Mouse (Mus musculus) lung, embryonic 15.5 days (tissue): Measurements from ENCODE around the gene Lgals3bp. TPM values are rescaled to one million over a fixed set of nuclear protein-coding genes. Genes with fewer than 3 reads are reported as not detected.
A peak's percentile ranks its signal among the peaks of the same experiment; 100 is the strongest.

Experiments used
- ATAC-seq: fragments of 200-750 bp; cut with Nextera tagmentation; 2 replicates; pipeline ENCODE4 v1.8.0; 2017; ENCODE audit warnings: moderate number of reproducible peaks, borderline replicate concordance; ENCODE audit not compliant: low FRiP score, low TSS enrichment; ENCODE audit errors: extremely low read depth
- H3K27ac ChIP-seq: fragments of 300-500 bp; sonication (generic); 2 replicates; pipeline ENCODE4 v1.5.1; 2015; ENCODE audit warnings: moderate library complexity, mild to moderate bottlenecking, inconsistent platforms
- H3K27me3 ChIP-seq: fragments of 300-500 bp; sonication (generic); 2 replicates; pipeline ENCODE4 v1.6.1; 2015; ENCODE audit warnings: inconsistent platforms
- H3K36me3 ChIP-seq: fragments of 300-500 bp; sonication (generic); 2 replicates; pipeline ENCODE4 v1.6.1; 2015; ENCODE audit warnings: inconsistent platforms
- H3K4me1 ChIP-seq: fragments of 300-500 bp; sonication (generic); 2 replicates; pipeline ENCODE4 v1.6.1; 2015; ENCODE audit warnings: inconsistent platforms
- H3K4me2 ChIP-seq: fragments of 300-500 bp; sonication (generic); 2 replicates; pipeline ENCODE4 v1.6.1; 2015; ENCODE audit warnings: inconsistent platforms, mild to moderate bottlenecking, moderate library complexity
- H3K4me3 ChIP-seq: fragments of 300-500 bp; sonication (generic); 2 replicates; pipeline ENCODE4 v1.5.1; 2015; ENCODE audit warnings: mild to moderate bottlenecking, inconsistent platforms
- H3K9ac ChIP-seq: fragments of 300-500 bp; sonication (generic); 2 replicates; pipeline ENCODE4 v1.6.1; 2015; ENCODE audit warnings: inconsistent platforms
- H3K9me3 ChIP-seq: fragments of 300-500 bp; sonication (generic); 2 replicates; pipeline ENCODE4 v1.6.1; 2016; ENCODE audit warnings: inconsistent platforms
- WGBS: fragments of 180-500 bp; shearing (Covaris S2); methylation state at CpG from one replicate; pipeline ENCODE4 v1.1.7; 2015; 5-methylcytosine and 5-hydroxymethylcytosine counted together
- polyA plus RNA-seq: library from polyadenylated mRNA; unstranded; fragments of >200 nt; fragmentation: Nextera tagmentation; extraction: Ambion mirVana; gene quantifications from 2 replicates; pipeline ENCODE4 v1.2.1, GENCODE M21; 2015

The Lgals3bp gene
- polyA plus RNA-seq: 4.9 and 6.9 TPM in 2 replicates

GRCm38 (mm10) chr11:118401760-118402280, at the start of gene Lgals3bp:
Gene Lgals3bp (minus strand): TSS chr11:118402092.
- H3K4me2 ChIP-seq: no peak within 1 kb of the TSS

DNA sequence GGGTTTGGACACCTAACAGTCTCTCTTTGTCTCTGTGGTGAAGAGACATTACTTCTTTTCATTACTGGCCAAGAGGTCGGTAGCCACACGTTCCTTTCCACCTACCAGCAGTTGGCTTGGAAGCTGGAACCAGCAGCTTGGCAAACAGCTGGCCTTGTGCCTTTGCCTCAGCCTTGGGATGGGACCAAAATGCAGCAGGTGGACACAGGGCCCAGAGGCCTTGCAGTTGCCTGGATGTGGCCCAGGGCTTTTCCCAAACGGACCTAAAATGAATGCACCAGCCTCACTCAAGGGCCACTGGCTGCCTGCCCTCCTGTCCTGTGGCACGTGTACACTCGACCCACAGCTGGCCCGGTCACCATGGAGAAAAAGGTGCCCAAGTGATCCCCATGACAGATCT, 49.3 kb upstream of the Lgals3bp start:
- ATAC-seq: no peak
- 76% methylated on average over 6 of the region's 6 CpGs for WGBS
- Histone ChIP-seq H3K9ac (no peak overlapping the region), H3K4me2 (no peak overlapping the region), H3K4me3 (no peak overlapping the region), H3K36me3 (no peaks in the 10 kb centered on the region), H3K27ac (no peak overlapping the region), H3K27me3 (no peaks in the 10 kb centered on the region), H3K4me1 (no peaks in the 10 kb centered on the region), H3K9me3 (no peaks in the 10 kb centered on the region)

More at GRCm38 (mm10) chr11:118401760-118402280, at the start of gene Lgals3bp:
- Histone ChIP-seq H3K4me3 (no peak within 1 kb of the TSS), H3K36me3 (peaks cover 10% of the 10 kb centered on the region; the same call in 1 of the 2 replicates), H3K9me3 (no peaks in the 10 kb centered on the region), H3K4me1 (peaks cover 10% of the 10 kb centered on the region), H3K27ac (peak within 1 kb of the TSS; percentile 13; the same call in 1 of the 2 replicates), H3K9ac (no peak within 1 kb of the TSS), H3K27me3 (no peaks in the 10 kb centered on the region)
- 44% methylated on average over 7 of the region's 7 CpGs for WGBS
- 0 out of 2 replicates have a peak, but pooled peaks have one; percentile 29 for ATAC-seq

DNA sequence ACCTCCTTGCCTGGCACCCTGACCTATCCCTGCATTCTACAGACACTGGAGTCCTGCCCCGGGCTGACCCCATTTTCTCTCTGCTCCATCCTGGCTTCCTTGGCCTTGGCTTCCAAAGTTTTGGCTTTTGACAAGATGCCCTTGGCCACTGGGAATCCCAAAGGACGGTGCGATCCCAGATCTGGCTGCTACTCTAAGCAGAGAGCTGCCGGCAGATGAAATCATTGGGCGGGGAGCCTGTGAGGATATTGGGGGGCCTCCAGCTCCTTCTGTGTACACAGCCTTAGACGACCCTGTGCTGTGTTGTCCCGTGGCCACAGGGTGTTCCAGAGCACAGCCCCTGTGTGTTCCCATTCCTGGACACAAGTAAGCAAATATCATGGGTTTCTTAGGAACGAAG, 46.5 kb upstream of the Lgals3bp start:
- no peak overlapping the region for H3K4me2 ChIP-seq
- no peaks in the 10 kb centered on the region for H3K4me1 ChIP-seq
- H3K9ac ChIP-seq: no peak overlapping the region
- WGBS: 74% methylated on average over 8 of the region's 8 CpGs
- H3K27me3 ChIP-seq: no peaks in the 10 kb centered on the region
- H3K4me3 ChIP-seq: no peak overlapping the region
- no peak overlapping the region for H3K27ac ChIP-seq
- H3K9me3 ChIP-seq: no peaks in the 10 kb centered on the region
- no peak for ATAC-seq
- H3K36me3 ChIP-seq: no peaks in the 10 kb centered on the region

DNA sequence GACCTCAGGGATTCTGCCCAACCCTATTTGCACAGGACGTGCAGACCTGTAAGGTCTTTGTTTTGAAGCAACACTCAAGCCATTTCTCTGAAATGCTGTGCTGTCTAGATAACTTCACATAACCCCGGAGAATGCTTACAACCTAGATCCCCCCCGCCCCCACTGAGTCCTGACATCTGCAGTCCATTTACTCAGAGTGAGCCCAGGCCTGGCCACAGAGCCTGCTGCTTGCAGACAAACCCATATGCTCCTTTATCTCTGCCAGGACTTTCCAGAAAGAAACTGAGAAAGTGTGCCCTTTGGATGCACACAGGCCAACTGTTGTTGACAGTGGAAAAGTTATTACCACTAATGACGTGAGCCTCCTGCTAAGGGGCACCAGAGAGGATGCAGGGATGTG, 45.5 kb upstream of the Lgals3bp start:
- H3K9ac ChIP-seq: no peak overlapping the region
- no peaks in the 10 kb centered on the region for H3K27me3 ChIP-seq
- H3K27ac ChIP-seq: no peak overlapping the region
- no peak overlapping the region for H3K4me2 ChIP-seq
- no peak overlapping the region for H3K4me3 ChIP-seq
- H3K36me3 ChIP-seq: no peaks in the 10 kb centered on the region
- H3K4me1 ChIP-seq: peaks cover 6% of the 10 kb centered on the region
- 55% methylated on average over 4 of the region's 4 CpGs for WGBS
- ATAC-seq: no peak
- no peaks in the 10 kb centered on the region for H3K9me3 ChIP-seq

DNA sequence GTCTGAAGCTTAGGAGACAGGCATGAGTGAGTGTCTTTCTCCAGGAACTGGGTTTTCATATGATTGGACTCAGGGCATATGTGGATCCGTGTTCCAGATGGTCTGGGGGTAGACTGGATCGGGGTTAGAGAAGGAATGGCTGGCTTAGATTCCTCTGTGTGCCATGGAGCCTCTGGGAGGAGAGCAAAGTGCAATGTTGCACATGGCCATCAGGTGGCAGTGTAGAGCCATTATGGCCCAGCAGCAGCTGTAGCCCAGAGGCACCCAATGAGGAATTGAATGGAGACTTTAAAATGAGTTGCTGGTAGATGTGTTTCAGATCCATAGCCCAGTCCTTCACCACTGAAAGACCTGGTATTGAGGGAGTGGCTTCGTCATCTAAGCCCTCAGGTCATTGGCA, 44.0 kb upstream of the Lgals3bp start:
- Histone ChIP-seq H3K36me3 (no peaks in the 10 kb centered on the region), H3K27me3 (no peaks in the 10 kb centered on the region), H3K27ac (no peak overlapping the region), H3K4me3 (no peak overlapping the region), H3K4me1 (peaks cover 6% of the 10 kb centered on the region), H3K4me2 (no peak overlapping the region), H3K9ac (no peak overlapping the region), H3K9me3 (no peaks in the 10 kb centered on the region)
- WGBS: 10% methylated on average over 3 of the region's 3 CpGs
- 0 out of 2 replicates have a peak, but pooled peaks have one; percentile 47 for ATAC-seq

DNA sequence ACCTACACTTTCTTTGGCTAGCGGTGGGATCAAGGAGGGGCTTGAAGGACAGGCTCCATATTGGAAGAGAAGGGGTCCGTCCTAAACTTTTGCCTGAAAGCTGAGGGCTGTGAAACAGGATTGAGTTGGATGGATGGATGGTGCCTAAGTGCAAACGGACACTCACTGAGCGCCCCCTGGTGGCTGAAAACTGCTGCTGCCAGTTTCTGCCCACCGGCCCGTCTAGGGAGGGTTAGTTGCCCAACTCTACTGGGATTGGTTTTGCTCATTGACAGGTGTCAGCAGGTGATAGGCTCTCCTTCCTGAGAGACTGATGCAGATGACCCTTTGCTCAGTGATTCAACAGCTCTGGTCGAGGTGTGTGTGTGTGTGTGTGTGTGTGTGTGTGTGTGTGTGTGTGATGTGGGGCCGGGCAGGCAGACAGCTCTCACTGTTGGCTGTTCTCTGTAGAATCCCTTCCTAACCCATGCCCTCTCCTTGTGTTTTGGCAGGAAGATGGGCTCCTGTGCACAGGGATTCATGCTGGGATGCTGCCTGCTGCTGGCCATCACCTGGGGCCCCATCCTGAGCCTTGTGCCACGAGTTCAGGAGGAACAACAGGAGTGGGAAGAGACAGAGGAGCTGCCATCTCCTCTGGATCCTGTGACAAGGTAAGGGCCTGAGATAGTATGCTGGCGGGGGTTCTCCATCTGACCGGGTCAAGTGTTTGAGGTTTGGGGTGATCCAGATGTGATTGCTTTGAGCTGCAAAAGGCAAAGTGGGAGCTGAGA, 41.5 kb upstream of the Lgals3bp start:
- Histone ChIP-seq H3K9me3 (no peaks in the 10 kb centered on the region), H3K4me3 (no peak overlapping the region), H3K27ac (no peak overlapping the region), H3K27me3 (no peaks in the 10 kb centered on the region), H3K36me3 (no peaks in the 10 kb centered on the region), H3K9ac (no peak overlapping the region), H3K4me1 (peaks cover 17% of the 10 kb centered on the region), H3K4me2 (no peak overlapping the region)
- 29% methylated on average over 11 of the region's 11 CpGs for WGBS
- peak; percentile 33; the same call in 1 of the 2 replicates for ATAC-seq

- Histone ChIP-seq H3K27ac (no peak overlapping the region), H3K36me3 (no peaks in the 10 kb centered on the region), H3K27me3 (no peaks in the 10 kb centered on the region), H3K4me3 (no peak overlapping the region), H3K9ac (no peak overlapping the region), H3K9me3 (no peaks in the 10 kb centered on the region), H3K4me2 (no peak overlapping the region), H3K4me1 (peaks cover 20% of the 10 kb centered on the region)
- 0 out of 2 replicates have a peak, but pooled peaks have one; percentile 2 for ATAC-seq
- 38% methylated on average over 13 of the region's 13 CpGs for WGBS
Measured at GRCm38 (mm10) chr11:118442691-118443090, 40.8 kb upstream of the Lgals3bp start.

DNA sequence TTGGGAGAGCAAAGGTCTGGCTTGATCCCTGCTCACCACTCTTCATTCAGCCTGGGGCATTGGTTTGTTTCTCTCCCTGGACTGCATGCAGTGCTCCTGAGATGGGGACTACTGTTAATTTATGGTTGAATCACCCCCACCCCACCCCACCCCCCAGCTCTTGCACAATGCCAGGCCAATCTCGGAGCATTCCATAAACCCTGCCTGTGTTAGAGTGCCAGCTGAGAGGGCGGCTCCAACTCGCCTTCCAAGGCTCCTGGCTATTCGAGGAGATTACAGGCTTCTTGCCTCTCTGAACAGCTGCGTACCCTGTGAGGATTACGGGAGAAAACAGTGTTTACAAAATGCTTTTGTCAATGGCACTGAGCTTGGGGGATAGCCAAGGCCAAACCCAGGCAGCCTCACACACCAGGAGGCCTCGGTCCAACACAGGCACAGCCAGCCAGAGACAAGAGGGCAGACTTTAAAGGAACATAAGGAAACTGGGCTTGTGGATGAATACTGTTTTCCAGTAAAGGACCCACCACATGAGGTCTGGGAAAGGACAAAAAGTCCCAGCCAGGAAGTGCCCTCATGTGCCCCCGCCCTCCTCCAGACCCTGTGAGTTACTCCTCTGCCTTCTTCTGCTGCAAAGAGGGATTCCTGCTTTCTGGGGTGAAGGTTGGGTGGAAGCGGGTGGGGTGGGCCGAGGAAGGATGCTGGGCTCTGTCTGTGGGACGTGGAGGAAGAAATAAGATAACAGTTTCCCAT, 36.9 kb upstream of the Lgals3bp start:
- no peaks in the 10 kb centered on the region for H3K9me3 ChIP-seq
- ATAC-seq: peak; percentile 24; the same call in 1 of the 2 replicates
- 28% methylated on average over 11 of the region's 11 CpGs for WGBS
- H3K27ac ChIP-seq: peak overlapping the region; percentile 45
- peaks cover 30% of the 10 kb centered on the region for H3K4me1 ChIP-seq
- H3K27me3 ChIP-seq: no peaks in the 10 kb centered on the region
- no peak overlapping the region for H3K9ac ChIP-seq
- H3K36me3 ChIP-seq: no peaks in the 10 kb centered on the region
- H3K4me2 ChIP-seq: no peak overlapping the region
- H3K4me3 ChIP-seq: no peak overlapping the region

DNA sequence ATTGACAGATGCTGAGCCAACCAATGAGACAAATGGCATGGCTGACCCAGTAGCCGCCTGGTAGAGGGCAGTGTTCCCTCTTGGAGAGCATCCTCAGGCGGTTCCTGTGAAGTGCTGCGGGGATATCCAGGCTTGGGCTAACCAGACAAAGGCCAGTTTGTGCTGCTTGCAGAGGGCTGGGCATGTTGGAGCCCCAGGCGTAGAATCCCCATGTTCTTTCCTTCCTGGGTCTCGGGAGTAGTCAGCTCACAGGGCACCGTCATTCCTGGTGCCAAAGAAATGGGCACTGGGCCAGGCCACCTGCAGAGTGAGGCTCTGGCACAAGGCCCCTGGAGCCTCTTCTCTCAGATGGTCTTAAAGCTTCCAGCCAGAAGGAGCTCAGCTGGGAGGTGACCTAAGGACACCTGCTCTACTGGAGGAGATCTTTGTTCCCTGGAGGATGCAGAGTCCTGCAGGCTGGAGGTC, 34.6 kb upstream of the Lgals3bp start:
- Histone ChIP-seq H3K9ac (no peak overlapping the region), H3K36me3 (no peaks in the 10 kb centered on the region), H3K4me3 (no peak overlapping the region), H3K4me1 (peaks cover 39% of the 10 kb centered on the region), H3K27ac (no peak overlapping the region), H3K27me3 (no peaks in the 10 kb centered on the region), H3K4me2 (no peak overlapping the region), H3K9me3 (no peaks in the 10 kb centered on the region)
- WGBS: 31% methylated on average over 6 of the region's 6 CpGs
- ATAC-seq: 0 out of 2 replicates have a peak, but pooled peaks have one; percentile 2

DNA sequence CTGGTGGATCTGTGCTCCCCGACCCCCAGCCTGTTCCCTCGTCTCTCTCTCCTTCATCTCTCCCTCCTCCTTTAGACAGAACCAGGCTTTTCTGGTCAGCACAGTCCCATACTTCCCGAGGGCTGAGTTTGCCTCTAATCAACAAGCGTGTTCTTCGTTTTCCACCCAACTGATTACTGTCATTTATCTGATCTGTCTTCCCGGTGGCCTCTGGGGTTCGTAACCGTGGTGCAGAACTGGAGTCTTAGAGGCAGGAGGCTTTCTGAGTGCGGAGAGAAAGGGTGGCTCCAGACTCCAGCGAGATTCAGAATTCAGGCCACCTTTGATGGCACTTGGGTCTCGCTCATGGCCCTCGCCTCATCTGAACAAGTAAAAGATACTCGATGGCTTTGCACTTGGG, 32.2 kb upstream of the Lgals3bp start:
- 36% methylated on average over 13 of the region's 13 CpGs for WGBS
- ATAC-seq: no peak

DNA sequence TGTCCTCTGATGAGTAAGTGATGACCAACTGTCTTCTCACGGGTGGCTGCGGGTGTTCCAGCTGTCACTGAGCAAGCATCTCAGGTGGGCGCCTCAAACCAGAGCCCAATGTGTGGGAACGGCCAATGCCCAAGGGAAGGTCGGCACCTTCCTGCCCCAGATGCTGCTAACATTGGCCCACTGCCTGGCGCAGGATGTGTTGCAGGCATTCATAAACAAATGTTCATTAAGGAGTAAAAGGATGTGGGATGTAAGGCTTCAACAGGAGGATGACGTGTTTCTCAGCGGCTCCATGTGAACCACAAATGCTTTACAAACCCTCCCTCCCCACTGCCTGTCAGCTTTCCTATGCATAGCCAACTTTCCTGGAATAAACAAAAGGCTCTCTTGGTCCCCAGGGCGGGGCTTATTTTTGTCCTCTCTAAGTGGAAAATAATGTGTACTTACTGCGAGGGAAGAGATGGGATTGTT, 31.5 kb upstream of the Lgals3bp start:
- H3K27me3 ChIP-seq: no peaks in the 10 kb centered on the region
- no peak for ATAC-seq
- H3K27ac ChIP-seq: peak overlapping the region; percentile 30; the same call in 1 of the 2 replicates
- H3K9me3 ChIP-seq: no peaks in the 10 kb centered on the region
- no peaks in the 10 kb centered on the region for H3K36me3 ChIP-seq
- peak overlapping the region; percentile 56 for H3K4me2 ChIP-seq
- peaks cover 53% of the 10 kb centered on the region for H3K4me1 ChIP-seq
- peak overlapping the region; percentile 26 for H3K4me3 ChIP-seq
- 41% methylated on average over 10 of the region's 10 CpGs for WGBS
- H3K9ac ChIP-seq: no peak overlapping the region

More for the DNA sequence above, 32.2 kb upstream of the Lgals3bp start:
- Histone ChIP-seq H3K4me2 (peak overlapping the region; percentile 56), H3K36me3 (no peaks in the 10 kb centered on the region), H3K27ac (peak overlapping the region; percentile 30; the same call in 1 of the 2 replicates), H3K27me3 (no peaks in the 10 kb centered on the region), H3K4me1 (peaks cover 53% of the 10 kb centered on the region), H3K4me3 (peak overlapping the region; percentile 26), H3K9ac (no peak overlapping the region), H3K9me3 (no peaks in the 10 kb centered on the region)
